Mouse (Mus musculus) myocyte (in vitro differentiated cells): ENCODE data around the gene Cc2d1a. TPM values are rescaled to one million over a fixed set of nuclear protein-coding genes. Genes with fewer than 3 reads are reported as not detected.

Experiments used
- H3K27me3 ChIP-seq: one replicate; pipeline ENCODE4 v1.6.1; 2011; ENCODE audit not compliant: control insufficient read depth, insufficient read depth, insufficient read length
- H3K36me3 ChIP-seq: one replicate; pipeline ENCODE4 v1.6.1; 2011; ENCODE audit not compliant: control insufficient read depth, insufficient read depth
- H3K4me2 ChIP-seq: one replicate; pipeline ENCODE4 v1.6.1; 2011; ENCODE audit warnings: low read depth, control low read depth
- H3K4me3 ChIP-seq: one replicate; pipeline ENCODE4 v1.5.1; 2011; ENCODE audit warnings: mild to moderate bottlenecking, control low read depth, moderate library complexity
- H3K79me2 ChIP-seq: one replicate; pipeline ENCODE4 v1.6.1; 2011; ENCODE audit not compliant: control insufficient read depth, insufficient read depth
- H3ac ChIP-seq: one replicate; pipeline ENCODE4 v1.6.1; 2011; ENCODE audit not compliant: control insufficient read depth, insufficient read length
- CEBPB ChIP-seq: IDR thresholded peaks from 2 replicates; pipeline ENCODE4 v1.6.1; 2011; ENCODE audit warnings: mild to moderate bottlenecking, moderate library complexity; ENCODE audit not compliant: poor library complexity, insufficient read depth, severe bottlenecking
- E2F4 ChIP-seq: IDR thresholded peaks from one replicate; pipeline ENCODE4 v1.6.1; 2011; ENCODE audit warnings: mild to moderate bottlenecking, control low read depth, moderate library complexity; ENCODE audit not compliant: insufficient read depth
- MAX ChIP-seq: IDR thresholded peaks from one replicate; pipeline ENCODE4 v1.6.1; 2011; ENCODE audit warnings: low read depth, mild to moderate bottlenecking, control low read depth
- MYOD1 ChIP-seq, 3 experiments: IDR thresholded peaks; one replicate each; pipeline ENCODE4 v1.6.1; 2011; ENCODE audit warnings: control low read depth in 2 of 3, low read depth in 2 of 3, mild to moderate bottlenecking in 2 of 3, moderate library complexity in 1 of 3; ENCODE audit not compliant: insufficient read length in 2 of 3, control insufficient read depth in 1 of 3
- MYOG ChIP-seq, 3 experiments: IDR thresholded peaks; one replicate each; pipeline ENCODE4 v1.6.1; 2011; ENCODE audit warnings: control low read depth in 2 of 3, low read depth in 2 of 3, mild to moderate bottlenecking in 2 of 3; ENCODE audit not compliant: insufficient read length in 2 of 3, control insufficient read depth in 1 of 3, insufficient read depth in 1 of 3
- POLR2A ChIP-seq: IDR thresholded peaks from one replicate; pipeline ENCODE4 v1.6.1; 2011; ENCODE audit warnings: low read depth, mild to moderate bottlenecking, control low read depth, moderate library complexity; ENCODE audit not compliant: insufficient read length
- POLR2AphosphoS2 ChIP-seq: IDR thresholded peaks from one replicate; pipeline ENCODE4 v1.6.1; 2011; ENCODE audit warnings: low read depth, control low read depth; ENCODE audit not compliant: insufficient read length
- REST ChIP-seq: IDR thresholded peaks from one replicate; pipeline ENCODE4 v1.6.1; 2011; ENCODE audit warnings: mild to moderate bottlenecking, control low read depth, moderate library complexity; ENCODE audit not compliant: insufficient read depth, insufficient read length
- SRF ChIP-seq: IDR thresholded peaks from one replicate; pipeline ENCODE4 v1.6.1; 2011; ENCODE audit warnings: low read depth; ENCODE audit not compliant: control insufficient read depth, insufficient read length
- TCF12 ChIP-seq: IDR thresholded peaks from one replicate; pipeline ENCODE4 v1.6.1; 2011; ENCODE audit warnings: mild to moderate bottlenecking, control low read depth; ENCODE audit not compliant: poor library complexity, insufficient read depth, severe bottlenecking
- TCF3 ChIP-seq: IDR thresholded peaks from one replicate; pipeline ENCODE4 v1.6.1; 2011; ENCODE audit warnings: low read depth, control low read depth; ENCODE audit not compliant: insufficient read length
- USF1 ChIP-seq: IDR thresholded peaks from one replicate; pipeline ENCODE4 v1.6.1; 2011; ENCODE audit warnings: low read depth, mild to moderate bottlenecking, control low read depth, moderate library complexity
- polyA plus RNA-seq: library from polyadenylated mRNA; unstranded; fragments of >200 nt; fragmentation: generic; extraction: Trizol; gene quantifications from one replicate; pipeline ENCODE4 v1.2.1, GENCODE M21; 2012; ENCODE audit warnings: missing spikeins

Gene Cc2d1a
- polyA plus RNA-seq, 1 experiment = 25.3 TPM

- H3K79me2 ChIP-seq = peaks cover 13% of the 10 kb centered on the region
- H3K4me2 ChIP-seq = no peak overlapping the region
- H3ac ChIP-seq = no peak overlapping the region
- H3K36me3 ChIP-seq = no peaks in the 10 kb centered on the region
- no peak overlapping the region for H3K4me3 ChIP-seq
- TF ChIP-seq POLR2A (peak; percentile 17), POLR2AphosphoS2 (no peak)
- H3K27me3 ChIP-seq = no peaks in the 10 kb centered on the region
Observed at GRCm38 (mm10) chr8:84101476-84102270, 46.1 kb downstream of the Cc2d1a start.

GRCm38 (mm10) chr8:84098376-84098775 is 49.4 kb downstream of the Cc2d1a start:
- H3K27me3 ChIP-seq = no peaks in the 10 kb centered on the region
- H3ac ChIP-seq = no peak overlapping the region
- TF ChIP-seq MYOD1 (IDR thresholded peaks at IDR 0.05; ENCODE audit: control insufficient read depth in 1 of 3, insufficient read length in 2 of 3, low read depth in 2 of 3) (no peak), MAX (no peak), CEBPB (no peak), TCF3 (no peak), MYOG (IDR thresholded peaks at IDR 0.05; ENCODE audit: control insufficient read depth in 1 of 3, insufficient read depth in 1 of 3, insufficient read length in 2 of 3, low read depth in 2 of 3) (no peak), TCF12 (no peak), E2F4 (no peak), POLR2A (no peak), SRF (no peak), POLR2AphosphoS2 (no peak), REST (no peak), USF1 (no peak)
- H3K4me2 ChIP-seq = no peak overlapping the region
- peaks cover 4% of the 10 kb centered on the region for H3K79me2 ChIP-seq
- peaks cover 6% of the 10 kb centered on the region for H3K36me3 ChIP-seq
- H3K4me3 ChIP-seq = no peak overlapping the region

DNA sequence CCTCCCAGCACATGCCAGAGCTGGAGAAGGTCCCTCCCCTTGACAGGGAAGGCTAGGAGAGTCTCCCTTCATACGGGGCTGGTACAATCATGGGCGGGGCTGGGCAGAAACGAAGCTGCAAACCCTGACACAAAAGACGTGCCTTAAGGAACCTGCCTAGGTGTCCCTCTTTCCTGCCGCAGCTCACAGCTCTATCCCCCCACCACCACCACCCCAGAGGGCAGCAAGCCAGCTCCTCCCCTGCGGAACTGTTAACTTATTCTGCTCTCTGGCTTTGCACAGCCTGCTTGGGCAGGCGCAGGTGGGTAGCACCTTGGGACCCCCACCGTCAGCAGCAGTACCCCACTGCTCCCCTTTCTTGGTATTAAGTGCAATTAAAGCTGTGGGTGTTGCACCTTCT is 51.7 kb downstream of the Cc2d1a start:
- Histone ChIP-seq H3ac (no peak overlapping the region), H3K4me3 (no peak overlapping the region), H3K79me2 (no peaks in the 10 kb centered on the region), H3K4me2 (no peak overlapping the region), H3K27me3 (no peaks in the 10 kb centered on the region), H3K36me3 (peaks cover 6% of the 10 kb centered on the region)
- TF ChIP-seq MYOG (IDR thresholded peaks at IDR 0.05; ENCODE audit: control insufficient read depth in 1 of 3, insufficient read depth in 1 of 3, insufficient read length in 2 of 3, low read depth in 2 of 3) (no peak), REST (no peak), POLR2AphosphoS2 (peak; percentile 10)

GRCm38 (mm10) chr8:84090585-84090984 is 57.2 kb downstream of the Cc2d1a start:
- TF ChIP-seq REST (no peak), TCF12 (no peak), POLR2AphosphoS2 (no peak), MAX (no peak), SRF (no peak)
- no peaks in the 10 kb centered on the region for H3K27me3 ChIP-seq
- no peak overlapping the region for H3ac ChIP-seq
- H3K4me2 ChIP-seq = no peak overlapping the region
- peaks cover 9% of the 10 kb centered on the region for H3K36me3 ChIP-seq
- no peak overlapping the region for H3K4me3 ChIP-seq
- H3K79me2 ChIP-seq = no peaks in the 10 kb centered on the region

DNA sequence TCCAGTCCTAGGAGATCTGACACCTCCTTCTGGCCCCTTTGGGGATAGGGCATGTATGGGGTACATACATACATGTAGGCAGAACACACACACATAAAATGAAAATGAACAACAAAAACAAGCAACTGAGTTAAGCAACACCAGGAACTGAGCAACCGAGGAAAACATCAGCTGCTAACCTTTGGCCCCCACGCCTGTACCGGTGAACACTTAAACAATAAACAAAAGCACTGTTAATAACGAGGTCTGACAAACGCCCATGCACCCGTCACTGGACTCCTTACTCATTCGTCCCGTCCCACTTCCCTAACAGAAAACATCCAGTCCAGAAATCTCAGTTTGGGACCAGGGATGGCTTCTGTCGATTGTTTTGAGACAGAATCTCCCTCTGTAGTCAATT is 58.5 kb downstream of the Cc2d1a start:
- no peak overlapping the region for H3ac ChIP-seq
- no peaks in the 10 kb centered on the region for H3K79me2 ChIP-seq
- H3K27me3 ChIP-seq = no peaks in the 10 kb centered on the region
- TF ChIP-seq MAX (no peak), REST (no peak), TCF3 (no peak)
- H3K36me3 ChIP-seq = peaks cover 9% of the 10 kb centered on the region
- no peak overlapping the region for H3K4me3 ChIP-seq
- no peak overlapping the region for H3K4me2 ChIP-seq

DNA sequence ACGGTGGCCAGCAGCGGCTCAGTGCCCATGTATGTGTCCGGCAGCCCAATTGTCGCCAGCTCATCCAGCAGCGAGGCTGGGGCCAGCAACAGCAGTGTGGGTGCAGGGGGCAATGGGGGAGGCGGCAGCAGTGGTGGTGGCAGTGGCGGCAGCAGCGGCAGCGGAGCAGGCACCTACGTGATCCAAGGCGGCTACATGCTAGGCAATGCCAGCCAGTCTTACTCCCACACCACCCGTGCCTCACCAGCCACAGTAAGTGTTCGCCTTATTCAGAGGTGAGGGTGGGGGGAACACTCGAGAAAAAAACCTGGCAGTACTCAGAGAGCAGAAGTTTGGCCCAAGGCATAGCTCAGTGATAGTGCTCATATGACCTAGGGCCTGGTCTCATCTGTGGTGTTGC is 59.9 kb downstream of the Cc2d1a start:
- peaks cover 9% of the 10 kb centered on the region for H3K36me3 ChIP-seq
- H3K4me2 ChIP-seq = no peak overlapping the region
- H3K4me3 ChIP-seq = no peak overlapping the region
- H3K27me3 ChIP-seq = no peaks in the 10 kb centered on the region
- H3ac ChIP-seq = no peak overlapping the region
- TF ChIP-seq POLR2A (no peak), MAX (no peak), E2F4 (no peak), POLR2AphosphoS2 (no peak), TCF12 (no peak), TCF3 (no peak), CEBPB (no peak), MYOG (IDR thresholded peaks at IDR 0.05; ENCODE audit: control insufficient read depth in 1 of 3, insufficient read depth in 1 of 3, insufficient read length in 2 of 3, low read depth in 2 of 3) (no peak), MYOD1 (IDR thresholded peaks at IDR 0.05; ENCODE audit: control insufficient read depth in 1 of 3, insufficient read length in 2 of 3, low read depth in 2 of 3) (no peak), SRF (no peak), USF1 (no peak), REST (no peak)
- no peaks in the 10 kb centered on the region for H3K79me2 ChIP-seq
